Mouse (Mus musculus): ENCODE measurements around the gene Capn1.

Capn1 gene

GRCm38 (mm10) chr19:6042293-6042692 is 26.6 kb upstream of the Capn1 start:
- in situ Hi-C loops (cut with MboI, MseI) = loop anchor here (10.0 kb wide), 1 partner anchor 947 kb away; the partner anchor contains the start of gene Cnih2

GRCm38 (mm10) chr19:6040002-6040401 is 24.3 kb upstream of the Capn1 start:
- in situ Hi-C loops (cut with MboI, MseI) = loop anchor here (10.0 kb wide), 1 partner anchor 945 kb away; the partner anchor contains the start of gene Cnih2

GRCm38 (mm10) chr19:6038326-6038725 is 22.6 kb upstream of the Capn1 start:
- in situ Hi-C loops (cut with MboI, MseI) = no loop called here

GRCm38 (mm10) chr19:6037695-6038094 is 22.0 kb upstream of the Capn1 start:
- in situ Hi-C loops (cut with MboI, MseI) = no loop called here

GRCm38 (mm10) chr19:6035966-6036585 is 20.4 kb upstream of the Capn1 start:
- in situ Hi-C loops (cut with MboI, MseI) = no loop called here

GRCm38 (mm10) chr19:6030520-6031280 is 15.0 kb upstream of the Capn1 start:
- in situ Hi-C loops (cut with MboI, MseI) = loop anchor here (5.0 kb wide), 1 partner anchor 33 kb away; no protein-coding TSS in a partner anchor

GRCm38 (mm10) chr19:6029426-6029825 is 13.7 kb upstream of the Capn1 start:
- in situ Hi-C loops (cut with MboI, MseI) = no loop called here

GRCm38 (mm10) chr19:6028991-6029390 is 13.3 kb upstream of the Capn1 start:
- in situ Hi-C loops (cut with MboI, MseI) = no loop called here

GRCm38 (mm10) chr19:6023930-6024329 is 8.2 kb upstream of the Capn1 start:
- in situ Hi-C loops (cut with MboI, MseI) = no loop called here

- in situ Hi-C loops (cut with MboI, MseI) = no loop called here
Measured at GRCm38 (mm10) chr19:6023059-6023458, 7.4 kb upstream of the Capn1 start.

- in situ Hi-C loops (cut with MboI, MseI) = no loop called here
Measured at GRCm38 (mm10) chr19:6020276-6020675, 4.6 kb upstream of the Capn1 start.

GRCm38 (mm10) chr19:6018142-6019089 is 2.7 kb upstream of the Capn1 start:
- in situ Hi-C loops (cut with MboI, MseI) = loop anchor here (5.0 kb wide), 1 partner anchor 56 kb away; the partner anchor contains the start of gene Pola2

- in situ Hi-C loops (cut with MboI, MseI) = loop anchor here (5.0 kb wide), 1 partner anchor 54 kb away; the partner anchor contains the start of gene Pola2
Measured at GRCm38 (mm10) chr19:6016532-6016931, 835 bp upstream of the Capn1 start.

GRCm38 (mm10) chr19:6014991-6015510 is 646 bp downstream of the Capn1 start:
- in situ Hi-C loops (cut with MboI, MseI) = loop anchor here (5.0 kb wide), 1 partner anchor 53 kb away; the partner anchor contains the start of gene Pola2

GRCm38 (mm10) chr19:6013691-6014090 is 2.0 kb downstream of the Capn1 start:
- in situ Hi-C loops (cut with MboI, MseI) = no loop called here

- in situ Hi-C loops (cut with MboI, MseI) = no loop called here
Measured at GRCm38 (mm10) chr19:6009137-6009536, 6.6 kb downstream of the Capn1 start.

- in situ Hi-C loops (cut with MboI, MseI) = no loop called here
Measured at GRCm38 (mm10) chr19:6007013-6007412, 8.7 kb downstream of the Capn1 start.

GRCm38 (mm10) chr19:6005541-6005940 is 10.2 kb downstream of the Capn1 start:
- in situ Hi-C loops (cut with MboI, MseI) = no loop called here

- in situ Hi-C loops (cut with MboI, MseI) = loop anchor here (5.0 to 25.0 kb wide), 2 partner anchors 32 to 687 kb away; no protein-coding TSS in a partner anchor
Measured at GRCm38 (mm10) chr19:5999969-6000368, 15.7 kb downstream of the Capn1 start.

GRCm38 (mm10) chr19:5998180-5998579 is 17.5 kb downstream of the Capn1 start:
- in situ Hi-C loops (cut with MboI, MseI) = loop anchor here (5.0 to 25.0 kb wide), 2 partner anchors 34 to 689 kb away; no protein-coding TSS in a partner anchor

GRCm38 (mm10) chr19:5994711-5995110 is 21.0 kb downstream of the Capn1 start:
- in situ Hi-C loops (cut with MboI, MseI) = loop anchor here (5.0 to 25.0 kb wide), 2 partner anchors 38 to 693 kb away; no protein-coding TSS in a partner anchor

All from T-helper 2 cell (primary cell).